Mouse (Mus musculus): ENCODE measurements at regions not wholly inside any gene's neighbourhood (a gene's known extent, or its start where the extent isn't known, plus 50 kb on each side); places are given as distances from the start of the nearest gene placed in this dataset.

GRCm38 (mm10) chr2:74084971-74085370 is 173.8 kb upstream of the Atp5g3 start:
- H3K27ac ChIP-seq = no peak overlapping the region
- H3K36me3 ChIP-seq = no peaks in the 10 kb centered on the region
- no peak overlapping the region for H3K9ac ChIP-seq
- 88% methylated on average over 6 of the region's 6 CpGs for WGBS
- H3K4me2 ChIP-seq = no peak overlapping the region
- H3K27me3 ChIP-seq = no peaks in the 10 kb centered on the region
- ATAC-seq (ENCODE audit: insufficient number of reproducible peaks, insufficient read depth, low FRiP score, low TSS enrichment, low read depth) = no peak
- H3K4me1 ChIP-seq = peaks cover 5% of the 10 kb centered on the region; the same call in 1 of the 2 replicates
- no peaks in the 10 kb centered on the region for H3K9me3 ChIP-seq
- no peak overlapping the region for H3K4me3 ChIP-seq

GRCm38 (mm10) chr2:74076774-74077173 is 165.6 kb upstream of the Atp5g3 start:
- Histone ChIP-seq H3K4me1 (no peaks in the 10 kb centered on the region), H3K9me3 (no peaks in the 10 kb centered on the region), H3K27me3 (no peaks in the 10 kb centered on the region), H3K36me3 (no peaks in the 10 kb centered on the region), H3K9ac (no peak overlapping the region), H3K27ac (no peak overlapping the region), H3K4me2 (no peak overlapping the region), H3K4me3 (no peak overlapping the region)
- no peak for ATAC-seq (ENCODE audit: insufficient number of reproducible peaks, insufficient read depth, low FRiP score, low TSS enrichment, low read depth)
- WGBS = 72% methylated on average over 4 of the region's 4 CpGs

GRCm38 (mm10) chr2:74075566-74075965 is 164.4 kb upstream of the Atp5g3 start:
- WGBS = 61% methylated on average over 1 of the region's 1 CpGs
- H3K4me1 ChIP-seq = no peaks in the 10 kb centered on the region
- H3K36me3 ChIP-seq = no peaks in the 10 kb centered on the region
- H3K27me3 ChIP-seq = no peaks in the 10 kb centered on the region
- no peak for ATAC-seq (ENCODE audit: insufficient number of reproducible peaks, insufficient read depth, low FRiP score, low TSS enrichment, low read depth)
- H3K9me3 ChIP-seq = no peaks in the 10 kb centered on the region
- H3K4me3 ChIP-seq = no peak overlapping the region
- H3K27ac ChIP-seq = no peak overlapping the region
- no peak overlapping the region for H3K4me2 ChIP-seq
- H3K9ac ChIP-seq = no peak overlapping the region

GRCm38 (mm10) chr2:74073396-74073795 is 162.3 kb upstream of the Atp5g3 start:
- no peak overlapping the region for H3K4me2 ChIP-seq
- H3K9me3 ChIP-seq = no peaks in the 10 kb centered on the region
- H3K27ac ChIP-seq = no peak overlapping the region
- H3K4me3 ChIP-seq = no peak overlapping the region
- no peaks in the 10 kb centered on the region for H3K4me1 ChIP-seq
- H3K36me3 ChIP-seq = no peaks in the 10 kb centered on the region
- no peaks in the 10 kb centered on the region for H3K27me3 ChIP-seq
- no peak overlapping the region for H3K9ac ChIP-seq
- no peak for ATAC-seq (ENCODE audit: insufficient number of reproducible peaks, insufficient read depth, low FRiP score, low TSS enrichment, low read depth)
- WGBS = 95% methylated on average over 1 of the region's 1 CpGs

- Histone ChIP-seq H3K4me2 (peak overlapping the region; percentile 40), H3K9me3 (no peaks in the 10 kb centered on the region), H3K36me3 (no peaks in the 10 kb centered on the region), H3K4me1 (peaks cover 6% of the 10 kb centered on the region; the same call in 1 of the 2 replicates), H3K27ac (no peak overlapping the region), H3K9ac (no peak overlapping the region), H3K4me3 (no peak overlapping the region), H3K27me3 (peaks cover 26% of the 10 kb centered on the region)
- WGBS = 2% methylated on average over 11 of the region's 11 CpGs
- peak; percentile 71 for ATAC-seq (ENCODE audit: insufficient number of reproducible peaks, insufficient read depth, low FRiP score, low TSS enrichment, low read depth)
Measured at GRCm38 (mm10) chr2:74066652-74067051, 155.5 kb upstream of the Atp5g3 start.

GRCm38 (mm10) chr2:74064369-74064768 is 153.2 kb upstream of the Atp5g3 start:
- Histone ChIP-seq H3K27me3 (peaks cover 26% of the 10 kb centered on the region), H3K36me3 (no peaks in the 10 kb centered on the region), H3K27ac (no peak overlapping the region), H3K4me3 (no peak overlapping the region), H3K9me3 (no peaks in the 10 kb centered on the region), H3K4me1 (peaks cover 6% of the 10 kb centered on the region; the same call in 1 of the 2 replicates), H3K4me2 (no peak overlapping the region), H3K9ac (no peak overlapping the region)
- 73% methylated on average over 9 of the region's 9 CpGs for WGBS
- no peak for ATAC-seq (ENCODE audit: insufficient number of reproducible peaks, insufficient read depth, low FRiP score, low TSS enrichment, low read depth)

- Histone ChIP-seq H3K9ac (no peak overlapping the region), H3K4me1 (peaks cover 6% of the 10 kb centered on the region; the same call in 1 of the 2 replicates), H3K27ac (no peak overlapping the region), H3K4me2 (no peak overlapping the region), H3K27me3 (peaks cover 26% of the 10 kb centered on the region), H3K4me3 (no peak overlapping the region), H3K36me3 (no peaks in the 10 kb centered on the region), H3K9me3 (no peaks in the 10 kb centered on the region)
- 82% methylated on average over 15 of the region's 15 CpGs for WGBS
- no peak for ATAC-seq (ENCODE audit: insufficient number of reproducible peaks, insufficient read depth, low FRiP score, low TSS enrichment, low read depth)
Measured at GRCm38 (mm10) chr2:74063777-74064176, 152.7 kb upstream of the Atp5g3 start.

GRCm38 (mm10) chr2:74063302-74063701 is 152.2 kb upstream of the Atp5g3 start:
- ATAC-seq (ENCODE audit: insufficient number of reproducible peaks, insufficient read depth, low FRiP score, low TSS enrichment, low read depth) = no peak
- H3K4me2 ChIP-seq = no peak overlapping the region
- H3K4me1 ChIP-seq = peaks cover 6% of the 10 kb centered on the region; the same call in 1 of the 2 replicates
- no peak overlapping the region for H3K27ac ChIP-seq
- H3K9me3 ChIP-seq = no peaks in the 10 kb centered on the region
- H3K9ac ChIP-seq = no peak overlapping the region
- H3K27me3 ChIP-seq = peaks cover 26% of the 10 kb centered on the region
- WGBS = 83% methylated on average over 4 of the region's 4 CpGs
- no peak overlapping the region for H3K4me3 ChIP-seq
- no peaks in the 10 kb centered on the region for H3K36me3 ChIP-seq

GRCm38 (mm10) chr2:74042430-74042829 is 131.3 kb upstream of the Atp5g3 start:
- H3K4me3 ChIP-seq = no peak overlapping the region
- ATAC-seq (ENCODE audit: insufficient number of reproducible peaks, insufficient read depth, low FRiP score, low TSS enrichment, low read depth) = no peak
- 71% methylated on average over 6 of the region's 6 CpGs for WGBS

GRCm38 (mm10) chr2:74039580-74039979 is 128.5 kb upstream of the Atp5g3 start:
- Histone ChIP-seq H3K9ac (no peak overlapping the region), H3K4me3 (no peak overlapping the region), H3K36me3 (no peaks in the 10 kb centered on the region), H3K9me3 (no peaks in the 10 kb centered on the region), H3K27ac (no peak overlapping the region), H3K27me3 (no peaks in the 10 kb centered on the region), H3K4me2 (no peak overlapping the region), H3K4me1 (no peaks in the 10 kb centered on the region)
- WGBS = 57% methylated on average over 6 of the region's 6 CpGs
- no peak for ATAC-seq (ENCODE audit: insufficient number of reproducible peaks, insufficient read depth, low FRiP score, low TSS enrichment, low read depth)

More at GRCm38 (mm10) chr2:74042430-74042829, 131.3 kb upstream of the Atp5g3 start:
- H3K27ac ChIP-seq = no peak overlapping the region
- no peaks in the 10 kb centered on the region for H3K4me1 ChIP-seq
- H3K27me3 ChIP-seq = no peaks in the 10 kb centered on the region
- no peaks in the 10 kb centered on the region for H3K9me3 ChIP-seq
- H3K4me2 ChIP-seq = no peak overlapping the region
- H3K36me3 ChIP-seq = no peaks in the 10 kb centered on the region
- no peak overlapping the region for H3K9ac ChIP-seq

GRCm38 (mm10) chr2:74036043-74036442 is 124.9 kb upstream of the Atp5g3 start:
- no peak overlapping the region for H3K27ac ChIP-seq
- no peaks in the 10 kb centered on the region for H3K27me3 ChIP-seq
- H3K4me1 ChIP-seq = no peaks in the 10 kb centered on the region
- WGBS = 91% methylated on average over 9 of the region's 9 CpGs
- H3K4me2 ChIP-seq = no peak overlapping the region
- no peaks in the 10 kb centered on the region for H3K36me3 ChIP-seq
- no peak for ATAC-seq (ENCODE audit: insufficient number of reproducible peaks, insufficient read depth, low FRiP score, low TSS enrichment, low read depth)
- no peak overlapping the region for H3K4me3 ChIP-seq
- no peak overlapping the region for H3K9ac ChIP-seq
- H3K9me3 ChIP-seq = no peaks in the 10 kb centered on the region

- Histone ChIP-seq H3K4me3 (no peak overlapping the region), H3K4me2 (no peak overlapping the region), H3K27ac (no peak overlapping the region), H3K9ac (no peak overlapping the region), H3K4me1 (peaks cover 5% of the 10 kb centered on the region; the same call in 1 of the 2 replicates), H3K27me3 (no peaks in the 10 kb centered on the region), H3K9me3 (no peaks in the 10 kb centered on the region), H3K36me3 (no peaks in the 10 kb centered on the region)
- ATAC-seq (ENCODE audit: insufficient number of reproducible peaks, insufficient read depth, low FRiP score, low TSS enrichment, low read depth) = no peak
- WGBS = 71% methylated on average over 11 of the region's 11 CpGs
Measured at GRCm38 (mm10) chr2:74032177-74033021, 121.3 kb upstream of the Atp5g3 start.
